Mouse (Mus musculus): ENCODE measurements at regions not wholly inside any gene's neighbourhood (a gene's known extent, or its start where the extent isn't known, plus 50 kb on each side); places are given as distances from the start of the nearest gene placed in this dataset.

GRCm38 (mm10) chr4:125893139-125893538, 131.2 kb upstream of the Csf3r start:
- peaks cover 3% of the 10 kb centered on the region; the same call in 1 of the 2 replicates for H3K4me1 ChIP-seq (replicated peaks)
- H3K9ac ChIP-seq, result no peak overlapping the region
- no peak overlapping the region for H3K4me2 ChIP-seq
- H3K9me3 ChIP-seq, result no peaks in the 10 kb centered on the region
- no peak for ATAC-seq (ENCODE audit: low FRiP score, low read depth)
- H3K4me3 ChIP-seq, result no peak overlapping the region
- no peaks in the 10 kb centered on the region for H3K36me3 ChIP-seq
- H3K27ac ChIP-seq (replicated peaks), result no peak overlapping the region
- H3K27me3 ChIP-seq, result no peaks in the 10 kb centered on the region
- 82% methylated on average over 6 of the region's 6 CpGs for WGBS

GRCm38 (mm10) chr4:125897707-125898106, 126.6 kb upstream of the Csf3r start:
- Histone ChIP-seq H3K4me1 (replicated peaks) (peaks cover 17% of the 10 kb centered on the region), H3K4me3 (no peak overlapping the region), H3K4me2 (no peak overlapping the region), H3K36me3 (no peaks in the 10 kb centered on the region), H3K9me3 (no peaks in the 10 kb centered on the region), H3K27ac (replicated peaks) (no peak overlapping the region), H3K9ac (no peak overlapping the region), H3K27me3 (no peaks in the 10 kb centered on the region)
- no peak for ATAC-seq (ENCODE audit: low FRiP score, low read depth)
- 64% methylated on average over 2 of the region's 2 CpGs for WGBS

GRCm38 (mm10) chr4:125898631-125899348, 125.6 kb upstream of the Csf3r start:
- no peak overlapping the region for H3K9ac ChIP-seq
- peaks cover 17% of the 10 kb centered on the region for H3K4me1 ChIP-seq (replicated peaks)
- H3K4me3 ChIP-seq, result no peak overlapping the region
- ATAC-seq (ENCODE audit: low FRiP score, low read depth), result no peak
- no peak overlapping the region for H3K27ac ChIP-seq (replicated peaks)
- no peaks in the 10 kb centered on the region for H3K27me3 ChIP-seq
- no peaks in the 10 kb centered on the region for H3K36me3 ChIP-seq
- H3K9me3 ChIP-seq, result no peaks in the 10 kb centered on the region
- no peak overlapping the region for H3K4me2 ChIP-seq
- 54% methylated on average over 11 of the region's 11 CpGs for WGBS

GRCm38 (mm10) chr4:125901546-125902276, 122.6 kb upstream of the Csf3r start:
- Histone ChIP-seq H3K27ac (replicated peaks) (no peak overlapping the region), H3K36me3 (no peaks in the 10 kb centered on the region), H3K9ac (no peak overlapping the region), H3K4me3 (no peak overlapping the region), H3K9me3 (no peaks in the 10 kb centered on the region), H3K27me3 (no peaks in the 10 kb centered on the region), H3K4me1 (replicated peaks) (peaks cover 21% of the 10 kb centered on the region), H3K4me2 (no peak overlapping the region)
- WGBS, result 54% methylated on average over 10 of the region's 10 CpGs
- no peak for ATAC-seq (ENCODE audit: low FRiP score, low read depth)

GRCm38 (mm10) chr4:125906296-125906695, 118.1 kb upstream of the Csf3r start:
- Histone ChIP-seq H3K36me3 (no peaks in the 10 kb centered on the region), H3K4me2 (no peak overlapping the region), H3K27ac (replicated peaks) (no peak overlapping the region), H3K27me3 (no peaks in the 10 kb centered on the region), H3K9ac (no peak overlapping the region), H3K4me1 (replicated peaks) (0 out of 2 replicates have a peak, but pooled peaks cover 4% of the 10 kb centered on the region), H3K4me3 (no peak overlapping the region), H3K9me3 (no peaks in the 10 kb centered on the region)
- no peak for ATAC-seq (ENCODE audit: low FRiP score, low read depth)
- WGBS, result 43% methylated on average over 5 of the region's 5 CpGs

GRCm38 (mm10) chr4:125908901-125909300, 115.4 kb upstream of the Csf3r start:
- Histone ChIP-seq H3K27me3 (peaks cover 3% of the 10 kb centered on the region; the same call in 1 of the 2 replicates), H3K4me2 (no peak overlapping the region), H3K4me1 (replicated peaks) (peaks cover 18% of the 10 kb centered on the region; the same call in 1 of the 2 replicates), H3K9me3 (no peaks in the 10 kb centered on the region), H3K9ac (no peak overlapping the region), H3K4me3 (no peak overlapping the region), H3K36me3 (no peaks in the 10 kb centered on the region), H3K27ac (replicated peaks) (no peak overlapping the region)
- no peak for ATAC-seq (ENCODE audit: low FRiP score, low read depth)
- 89% methylated on average over 8 of the region's 8 CpGs for WGBS

- Histone ChIP-seq H3K27me3 (peaks cover 3% of the 10 kb centered on the region; the same call in 1 of the 2 replicates), H3K36me3 (no peaks in the 10 kb centered on the region)
- 12% methylated on average over 24 of the region's 24 CpGs for WGBS
These were observed 112.6 kb upstream of the Csf3r start for GRCm38 (mm10) chr4:125911541-125912270.

GRCm38 (mm10) chr4:125912444-125913049, 111.8 kb upstream of the Csf3r start:
- Histone ChIP-seq H3K4me1 (replicated peaks) (peaks cover 16% of the 10 kb centered on the region; the same call in 1 of the 2 replicates), H3K36me3 (no peaks in the 10 kb centered on the region), H3K4me2 (no peak overlapping the region), H3K4me3 (no peak overlapping the region), H3K27ac (replicated peaks) (no peak overlapping the region), H3K9me3 (no peaks in the 10 kb centered on the region), H3K27me3 (peaks cover 3% of the 10 kb centered on the region; the same call in 1 of the 2 replicates), H3K9ac (no peak overlapping the region)
- no peak; the same call in 1 of the 2 replicates for ATAC-seq (ENCODE audit: low FRiP score, low read depth)
- WGBS, result 17% methylated on average over 8 of the region's 8 CpGs

More at GRCm38 (mm10) chr4:125911541-125912270, 112.6 kb upstream of the Csf3r start:
- Histone ChIP-seq H3K9ac (no peak overlapping the region), H3K27ac (replicated peaks) (no peak overlapping the region), H3K4me3 (no peak overlapping the region), H3K9me3 (no peaks in the 10 kb centered on the region), H3K4me1 (replicated peaks) (peaks cover 14% of the 10 kb centered on the region; the same call in 1 of the 2 replicates), H3K4me2 (no peak overlapping the region)
- no peak for ATAC-seq (ENCODE audit: low FRiP score, low read depth)

GRCm38 (mm10) chr4:125915166-125915565, 109.2 kb upstream of the Csf3r start:
- Histone ChIP-seq H3K4me3 (no peak overlapping the region), H3K27me3 (peaks cover 3% of the 10 kb centered on the region; the same call in 1 of the 2 replicates), H3K4me1 (replicated peaks) (peaks cover 16% of the 10 kb centered on the region; the same call in 1 of the 2 replicates), H3K36me3 (no peaks in the 10 kb centered on the region), H3K9ac (no peak overlapping the region), H3K4me2 (no peak overlapping the region), H3K27ac (replicated peaks) (no peak overlapping the region), H3K9me3 (no peaks in the 10 kb centered on the region)
- 41% methylated on average over 8 of the region's 8 CpGs for WGBS
- ATAC-seq (ENCODE audit: low FRiP score, low read depth), result no peak

- Histone ChIP-seq H3K4me3 (no peak overlapping the region), H3K27ac (replicated peaks) (no peak overlapping the region), H3K27me3 (no peaks in the 10 kb centered on the region), H3K4me2 (no peak overlapping the region), H3K9me3 (no peaks in the 10 kb centered on the region), H3K4me1 (replicated peaks) (peaks cover 22% of the 10 kb centered on the region), H3K36me3 (no peaks in the 10 kb centered on the region), H3K9ac (no peak overlapping the region)
- no peak for ATAC-seq (ENCODE audit: low FRiP score, low read depth)
- WGBS, result 9% methylated on average over 6 of the region's 6 CpGs
These were observed 107.1 kb upstream of the Csf3r start for GRCm38 (mm10) chr4:125917210-125917609.

GRCm38 (mm10) chr4:125921550-125922316, 102.6 kb upstream of the Csf3r start:
- WGBS, result 8% methylated on average over 19 of the region's 19 CpGs
- H3K9ac ChIP-seq, result no peak overlapping the region
- peaks cover 41% of the 10 kb centered on the region for H3K4me1 ChIP-seq (replicated peaks)
- H3K27me3 ChIP-seq, result 0 out of 2 replicates have a peak, but pooled peaks cover 2% of the 10 kb centered on the region
- H3K27ac ChIP-seq (replicated peaks), result no peak overlapping the region
- H3K4me3 ChIP-seq, result no peak overlapping the region
- ATAC-seq (ENCODE audit: low FRiP score, low read depth), result no peak
- no peaks in the 10 kb centered on the region for H3K9me3 ChIP-seq
- no peaks in the 10 kb centered on the region for H3K36me3 ChIP-seq
- 0 out of 2 replicates have a peak overlapping the region, but pooled peaks have one; percentile 2 for H3K4me2 ChIP-seq

Measured in hindbrain, embryonic 15.5 days (tissue).